Mouse (Mus musculus): ENCODE results near the gene Acacb.

DNA sequence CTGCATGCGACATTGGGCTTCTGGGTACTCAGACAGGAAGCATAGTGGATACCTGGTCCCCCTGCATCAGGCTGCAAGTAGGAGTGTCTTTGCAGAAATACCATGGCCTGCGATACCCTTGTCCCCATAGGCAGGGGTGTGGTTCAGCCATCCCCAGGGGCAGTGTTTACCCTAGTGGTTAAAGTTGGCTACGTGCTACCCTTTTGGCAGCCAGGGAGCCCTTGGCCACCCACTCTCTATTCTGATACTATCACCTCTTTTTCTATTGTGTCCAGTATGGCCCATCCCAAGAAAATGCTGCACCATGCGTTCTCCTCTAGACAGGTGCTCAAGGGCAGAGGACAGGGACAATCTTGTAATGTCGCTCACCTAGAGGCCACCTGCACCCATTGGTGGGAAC is 8.4 kb downstream of the Acacb start:
- TF ChIP-seq CTCF (conservative IDR thresholded peaks at IDR 0.05 in 1 of 2, IDR thresholded peaks at IDR 0.05 in 1 of 2; ENCODE audit: low read depth in 2 of 2, low read length in 2 of 2) (no peak), MXI1 (IDR thresholded peaks at IDR 0.05; ENCODE audit: low read depth, low read length) (no peak), POLR2A (IDR thresholded peaks at IDR 0.05; ENCODE audit: low read depth, low read length) (no peak), JUND (conservative IDR thresholded peaks at IDR 0.05; ENCODE audit: low read depth, low read length) (no peak), ELF1 (IDR thresholded peaks at IDR 0.05; ENCODE audit: low read depth, low read length) (no peak), EP300 (IDR thresholded peaks at IDR 0.05; ENCODE audit: low read length) (no peak), USF2 (conservative IDR thresholded peaks at IDR 0.05; ENCODE audit: low read depth, low read length) (no peak), CHD2 (IDR thresholded peaks at IDR 0.05; ENCODE audit: low read length) (no peak), JUN (IDR thresholded peaks at IDR 0.05; ENCODE audit: insufficient read depth, low read depth, low read length) (no peak), ZMIZ1 (IDR thresholded peaks at IDR 0.05; ENCODE audit: low read depth, low read length) (no peak), NRF1 (IDR thresholded peaks at IDR 0.05; ENCODE audit: low read depth, low read length) (no peak), BHLHE40 (IDR thresholded peaks at IDR 0.05; ENCODE audit: low read depth, low read length) (no peak), MAZ (IDR thresholded peaks at IDR 0.05; ENCODE audit: low read depth, low read length) (no peak), ZC3H11A (IDR thresholded peaks at IDR 0.05; ENCODE audit: low read depth, low read length) (no peak)
